Mouse (Mus musculus): ENCODE data around the gene Svs5. TPM values are rescaled to one million over a fixed set of nuclear protein-coding genes. Genes with fewer than 3 reads are reported as not detected.

Gene Svs5
- polyA plus RNA-seq, 1 experiment from 2014 or later: not detected

Small RNA genes within 50 kb of the gene (microRNA-seq; reads per million reads assigned to microRNA genes)
- gene Mir7678: not detected

Other genes with a start within 250 kb of the Svs5 start
- not detected in 2 replicates for gene Kcns1, start 161.6 kb upstream of the Svs5 start, polyA plus RNA-seq (2016; fragmentation: Nextera tagmentation; extraction: Ambion mirVana)
- gene Wfdc5, start 150.0 kb upstream of the Svs5 start, polyA plus RNA-seq (2016; fragmentation: Nextera tagmentation; extraction: Ambion mirVana): not detected in 2 replicates
- gene Wfdc12, start 142.1 kb upstream of the Svs5 start, polyA plus RNA-seq (2016; fragmentation: Nextera tagmentation; extraction: Ambion mirVana): not detected in 2 replicates
- gene Wfdc15a, start 132.6 kb upstream of the Svs5 start, polyA plus RNA-seq (2016; fragmentation: Nextera tagmentation; extraction: Ambion mirVana): not detected in 2 replicates
- gene Wfdc15b, start 111.1 kb upstream of the Svs5 start, polyA plus RNA-seq (2016; fragmentation: Nextera tagmentation; extraction: Ambion mirVana): not detected in 2 replicates
- gene Svs2, start 94.3 kb upstream of the Svs5 start, polyA plus RNA-seq (2016; fragmentation: Nextera tagmentation; extraction: Ambion mirVana): not detected in 2 replicates
- gene Svs3b, start 76.1 kb upstream of the Svs5 start, polyA plus RNA-seq (2016; fragmentation: Nextera tagmentation; extraction: Ambion mirVana): not detected in 2 replicates
- gene Svs4, start 54.3 kb upstream of the Svs5 start, polyA plus RNA-seq (2016; fragmentation: Nextera tagmentation; extraction: Ambion mirVana): not detected in 2 replicates
- gene Svs3a, start 43.5 kb upstream of the Svs5 start, polyA plus RNA-seq (2016; fragmentation: Nextera tagmentation; extraction: Ambion mirVana): not detected in 2 replicates
- not detected in 2 replicates for gene Svs6, start 16.0 kb upstream of the Svs5 start, polyA plus RNA-seq (2016; fragmentation: Nextera tagmentation; extraction: Ambion mirVana)
- gene Slpi, start 56.4 kb downstream of the Svs5 start, polyA plus RNA-seq (2016; fragmentation: Nextera tagmentation; extraction: Ambion mirVana): 0.92 TPM in 1 of 2 replicates, not detected in the other
- 0.02 and 0.08 TPM in 2 replicates for gene Rbpjl, start 70.4 kb downstream of the Svs5 start, polyA plus RNA-seq (2016; fragmentation: Nextera tagmentation; extraction: Ambion mirVana)
- gene Matn4, start 72.4 kb downstream of the Svs5 start, polyA plus RNA-seq (2016; fragmentation: Nextera tagmentation; extraction: Ambion mirVana): 0.76 and 1.2 TPM in 2 replicates
- 37.3 and 37.8 TPM in 2 replicates for gene Sdc4, start 111.1 kb downstream of the Svs5 start, polyA plus RNA-seq (2016; fragmentation: Nextera tagmentation; extraction: Ambion mirVana)
- 41.2 and 52.5 TPM in 2 replicates for gene Sys1, start 124.2 kb downstream of the Svs5 start, polyA plus RNA-seq (2016; fragmentation: Nextera tagmentation; extraction: Ambion mirVana)
- gene Gm20458, start 128.2 kb downstream of the Svs5 start, polyA plus RNA-seq (2016; fragmentation: Nextera tagmentation; extraction: Ambion mirVana): 10.3 and 11.7 TPM in 2 replicates
- gene Trp53tg5, start 141.0 kb downstream of the Svs5 start, polyA plus RNA-seq (2016; fragmentation: Nextera tagmentation; extraction: Ambion mirVana): not detected in 2 replicates
- 7.4 and 16.5 TPM in 2 replicates for gene Dbndd2, start 153.4 kb downstream of the Svs5 start, polyA plus RNA-seq (2016; fragmentation: Nextera tagmentation; extraction: Ambion mirVana)
- 51.0 and 59.1 TPM in 2 replicates for gene Pigt, start 164.8 kb downstream of the Svs5 start, polyA plus RNA-seq (2016; fragmentation: Nextera tagmentation; extraction: Ambion mirVana)
- gene Wfdc2, start 229.7 kb downstream of the Svs5 start, polyA plus RNA-seq (2016; fragmentation: Nextera tagmentation; extraction: Ambion mirVana): 11.1 and 28.0 TPM in 2 replicates
- gene Spint3, start 240.7 kb downstream of the Svs5 start, polyA plus RNA-seq (2016; fragmentation: Nextera tagmentation; extraction: Ambion mirVana): not detected in 2 replicates